ENCODE assay signal across 18 mouse cellular contexts in genomic region chr4:154348197-154348786, GRCm38 (mm10). TPM values are rescaled to one million over a fixed set of nuclear protein-coding genes. Genes with fewer than 3 reads are reported as not detected.
DNase-seq lines count a peak whose midpoint lies in the region; ATAC-seq and TF ChIP-seq lines count a peak whose summit lies in the region.
"Had no signal": no experiment of that assay in that cellular context is flagged by ENCODE, and none has a peak within 500 bp of the region (broad histone marks: within the 10 kb centered on the region; RNA-seq: fewer than 3 reads in every experiment).

No protein-coding gene starts in this region.

- no peak overlapping the region for H3K9ac ChIP-seq in hindbrain, embryonic 13.5 days
- H3K9ac ChIP-seq in kidney, embryonic 15.5 days = no peak overlapping the region
- H3K9ac ChIP-seq in lung, embryonic 16.5 days (ENCODE audit: low read length) = peak overlapping the region; percentile 45; the same call in 1 of the 2 replicates
- no peak overlapping the region for H3K9ac ChIP-seq in hindbrain, postnatal 0 days (replicated peaks; ENCODE audit: low read length)
- H3K9ac ChIP-seq: hindbrain, embryonic 12.5 days had no signal

- H3K4me3 ChIP-seq in hindbrain, embryonic 10.5 days = no peak overlapping the region
- H3K4me3 ChIP-seq in hindbrain, embryonic 13.5 days = no peak overlapping the region
- H3K4me3 ChIP-seq in embryonic facial prominence, embryonic 10.5 days = no peak overlapping the region
- no peak overlapping the region for H3K4me3 ChIP-seq in kidney, embryonic 15.5 days (replicated peaks)
- H3K4me3 ChIP-seq in lung, embryonic 16.5 days (ENCODE audit: low read length) = no peak overlapping the region
- H3K4me3 ChIP-seq in hindbrain, postnatal 0 days (ENCODE audit: low read length) = no peak overlapping the region
- H3K4me3 ChIP-seq: hindbrain, embryonic 12.5 days had no signal

- H3K4me2 ChIP-seq in hindbrain, embryonic 13.5 days = no peak overlapping the region
- no peak overlapping the region for H3K4me2 ChIP-seq in kidney, embryonic 15.5 days
- H3K4me2 ChIP-seq in lung, embryonic 16.5 days (ENCODE audit: low read depth, low read length) = no peak overlapping the region
- no peak overlapping the region for H3K4me2 ChIP-seq in hindbrain, postnatal 0 days (ENCODE audit: low read depth, low read length)
- H3K4me2 ChIP-seq: hindbrain, embryonic 12.5 days had no signal

- H3K4me1 ChIP-seq in hindbrain, embryonic 10.5 days (replicated peaks) = peaks cover 26% of the 10 kb centered on the region
- peaks cover 29% of the 10 kb centered on the region for H3K4me1 ChIP-seq in hindbrain, embryonic 13.5 days (replicated peaks)
- H3K4me1 ChIP-seq in embryonic facial prominence, embryonic 10.5 days = peaks cover 37% of the 10 kb centered on the region
- H3K4me1 ChIP-seq in kidney, embryonic 15.5 days = peaks cover 36% of the 10 kb centered on the region
- peaks cover 26% of the 10 kb centered on the region for H3K4me1 ChIP-seq in lung, embryonic 16.5 days (replicated peaks; ENCODE audit: control insufficient read depth, insufficient read depth, low read length)
- peaks cover 3% of the 10 kb centered on the region; the same call in 1 of the 2 replicates for H3K4me1 ChIP-seq in hindbrain, postnatal 0 days (ENCODE audit: insufficient read depth, low read length)

- 73% methylated on average over 11 of the region's 11 CpGs for WGBS in hindbrain, embryonic 10.5 days
- 39% methylated on average over 11 of the region's 11 CpGs for WGBS in hindbrain, embryonic 13.5 days
- 71% methylated on average over 11 of the region's 11 CpGs for WGBS in embryonic facial prominence, embryonic 10.5 days
- WGBS in kidney, embryonic 15.5 days = 13% methylated on average over 11 of the region's 11 CpGs
- 9% methylated on average over 11 of the region's 11 CpGs for WGBS in lung, embryonic 16.5 days
- WGBS in hindbrain, postnatal 0 days = 47% methylated on average over 11 of the region's 11 CpGs

- no peak for ATAC-seq in hindbrain, embryonic 13.5 days (ENCODE audit: low FRiP score)
- ATAC-seq in kidney, embryonic 15.5 days (replicated peaks; ENCODE audit: low FRiP score) = peak; percentile 47
- peak; percentile 84 for ATAC-seq in lung, embryonic 16.5 days (ENCODE audit: low read depth)
- ATAC-seq in hindbrain, postnatal 0 days = no peak
- ATAC-seq: Patski had no signal

- 0 out of 2 replicates have a peak, but pooled peaks cover 10% of the 10 kb centered on the region for H3K36me3 ChIP-seq in hindbrain, embryonic 10.5 days
- H3K36me3 ChIP-seq in hindbrain, embryonic 13.5 days = no peaks in the 10 kb centered on the region
- H3K36me3 ChIP-seq in embryonic facial prominence, embryonic 10.5 days (replicated peaks) = peaks cover 46% of the 10 kb centered on the region
- no peaks in the 10 kb centered on the region for H3K36me3 ChIP-seq in kidney, embryonic 15.5 days
- no peaks in the 10 kb centered on the region for H3K36me3 ChIP-seq in lung, embryonic 16.5 days (ENCODE audit: control insufficient read depth, insufficient read depth, low read length)
- no peaks in the 10 kb centered on the region for H3K36me3 ChIP-seq in hindbrain, postnatal 0 days (ENCODE audit: insufficient read depth, low read length)

- no peak for TF ChIP-seq CTCF in hindbrain, postnatal 0 days (IDR thresholded peaks at IDR 0.05; ENCODE audit: low read depth)

- H3K27me3 ChIP-seq in hindbrain, embryonic 10.5 days (ENCODE audit: insufficient read depth, poor library complexity, severe bottlenecking) = peaks cover 17% of the 10 kb centered on the region; the same call in 1 of the 2 replicates
- H3K27me3 ChIP-seq in hindbrain, embryonic 13.5 days = peaks cover 23% of the 10 kb centered on the region
- peaks cover 23% of the 10 kb centered on the region; the same call in 1 of the 2 replicates for H3K27me3 ChIP-seq in embryonic facial prominence, embryonic 10.5 days (replicated peaks; ENCODE audit: low read depth, poor library complexity, severe bottlenecking)
- H3K27me3 ChIP-seq in kidney, embryonic 15.5 days = peaks cover 80% of the 10 kb centered on the region
- no peaks in the 10 kb centered on the region for H3K27me3 ChIP-seq in lung, embryonic 16.5 days (ENCODE audit: control insufficient read depth, insufficient read depth, low read depth, low read length)
- no peaks in the 10 kb centered on the region for H3K27me3 ChIP-seq in hindbrain, postnatal 0 days (ENCODE audit: insufficient read depth, low read length)

- peak overlapping the region; percentile 54; the same call in 1 of the 2 replicates for H3K27ac ChIP-seq in hindbrain, embryonic 10.5 days
- H3K27ac ChIP-seq in hindbrain, embryonic 13.5 days = no peak overlapping the region
- peak overlapping the region; percentile 1; the same call in 1 of the 2 replicates for H3K27ac ChIP-seq in embryonic facial prominence, embryonic 10.5 days (replicated peaks)
- H3K27ac ChIP-seq in kidney, embryonic 15.5 days = peak overlapping the region; percentile 54; the same call in 1 of the 2 replicates
- H3K27ac ChIP-seq in lung, embryonic 16.5 days (ENCODE audit: low read length) = peak overlapping the region; percentile 68
- H3K27ac ChIP-seq in hindbrain, postnatal 0 days = no peak overlapping the region
- H3K27ac ChIP-seq: hindbrain, embryonic 12.5 days had no signal

- DNase-seq in hindbrain, embryonic 10.5 days (ENCODE audit: low spot score) = no peak
- no peak for DNase-seq in embryonic facial prominence, embryonic 10.5 days (ENCODE audit: low spot score)
- DNase-seq in spleen, postnatal 4 days (ENCODE audit: low spot score in 2 of 2) = no peak
- no peak for DNase-seq in frontal cortex, postnatal 36 days (ENCODE audit: low spot score in 2 of 2)
- DNase-seq in hindbrain, postnatal 0 days (ENCODE audit: low spot score) = no peak
- DNase-seq: cerebellum, postnatal 25 days; thymus, adult 18-20 months had no signal

- H3K9me3 ChIP-seq in hindbrain, embryonic 10.5 days = no peaks in the 10 kb centered on the region
- no peaks in the 10 kb centered on the region for H3K9me3 ChIP-seq in hindbrain, embryonic 13.5 days
- H3K9me3 ChIP-seq in embryonic facial prominence, embryonic 10.5 days = no peaks in the 10 kb centered on the region
- H3K9me3 ChIP-seq in kidney, embryonic 15.5 days (replicated peaks) = no peaks in the 10 kb centered on the region
- H3K9me3 ChIP-seq in lung, embryonic 16.5 days (ENCODE audit: control insufficient read depth, low read length) = no peaks in the 10 kb centered on the region
- H3K9me3 ChIP-seq in hindbrain, postnatal 0 days (ENCODE audit: low read length) = no peaks in the 10 kb centered on the region
- H3K9me3 ChIP-seq: hindbrain, embryonic 12.5 days had no signal

RNA-seq across cellular contexts. Expression of gene B230104I21Rik, which starts 12.4 kb away (rescaled TPM):
- polyA plus RNA-seq in hindbrain, embryonic 10.5 days (2016; fragmentation: Nextera tagmentation; extraction: Ambion mirVana) = not detected in 2 replicates
- not detected in 2 replicates for polyA plus RNA-seq in hindbrain, embryonic 13.5 days (2015; fragmentation: Nextera tagmentation; extraction: Ambion mirVana)
- not detected in 2 replicates for polyA plus RNA-seq in embryonic facial prominence, embryonic 10.5 days (2016; fragmentation: Nextera tagmentation; extraction: Ambion mirVana)
- polyA plus RNA-seq in kidney, embryonic 15.5 days (2015; fragmentation: Nextera tagmentation; extraction: Ambion mirVana) = not detected in 2 replicates
- polyA plus RNA-seq in lung, embryonic 16.5 days (2015; fragmentation: Nextera tagmentation; extraction: Ambion mirVana) = not detected in 2 replicates
- not detected in 2 replicates for total RNA-seq in hindbrain, postnatal 0 days (2014; rRNA removed)
- polyA plus RNA-seq in hindbrain, postnatal 0 days (2015; fragmentation: Nextera tagmentation; extraction: Ambion mirVana) = not detected in 2 replicates
- total RNA-seq: adrenal gland, postnatal 4 days; left cerebral cortex, adult 8-10 months; megakaryocyte-erythroid progenitor cell, adult 5-6 weeks; neutrophil, adult 5-6 weeks had no signal
- polyA plus RNA-seq: forebrain, embryonic 11.5 days; gonadal fat pad, adult 2 months; hindbrain, embryonic 12.5 days; Patski had no signal

RNA-seq across cellular contexts. Expression of gene Arhgef16, which starts 46.8 kb away (rescaled TPM):
- polyA plus RNA-seq in hindbrain, embryonic 10.5 days (2016; fragmentation: Nextera tagmentation; extraction: Ambion mirVana) = 4.6 and 7.5 TPM in 2 replicates
- polyA plus RNA-seq in hindbrain, embryonic 13.5 days (2015; fragmentation: Nextera tagmentation; extraction: Ambion mirVana) = 0.88 and 1.2 TPM in 2 replicates
- polyA plus RNA-seq in embryonic facial prominence, embryonic 10.5 days (2016; fragmentation: Nextera tagmentation; extraction: Ambion mirVana) = 9.9 and 10.3 TPM in 2 replicates
- polyA plus RNA-seq in kidney, embryonic 15.5 days (2015; fragmentation: Nextera tagmentation; extraction: Ambion mirVana) = 32.2 and 34.2 TPM in 2 replicates
- polyA plus RNA-seq in lung, embryonic 16.5 days (2015; fragmentation: Nextera tagmentation; extraction: Ambion mirVana) = 25.4 and 26.0 TPM in 2 replicates
- 4.3 and 5.3 TPM in 2 replicates for total RNA-seq in hindbrain, postnatal 0 days (2014; rRNA removed)
- polyA plus RNA-seq in hindbrain, postnatal 0 days (2015; fragmentation: Nextera tagmentation; extraction: Ambion mirVana) = 2.0 and 2.6 TPM in 2 replicates
- total RNA-seq: megakaryocyte-erythroid progenitor cell, adult 5-6 weeks had no signal

Comparison
In these comparisons a context has a peak if more than half of its experiments do, and no peak if none do; other contexts are left out.
1. H3K27ac ChIP-seq: peak in hindbrain, embryonic 10.5 days (single experiment), embryonic facial prominence, embryonic 10.5 days (single experiment), kidney, embryonic 15.5 days (single experiment) and lung, embryonic 16.5 days (single experiment); none in hindbrain, embryonic 13.5 days (single experiment) and hindbrain, postnatal 0 days (single experiment).
2. ATAC-seq: peak in kidney, embryonic 15.5 days (single experiment) and lung, embryonic 16.5 days (single experiment); none in hindbrain, embryonic 13.5 days (single experiment) and hindbrain, postnatal 0 days (single experiment).